In genomic region chr10:86810000-86810399, GRCm38 (mm10) we compare ENCODE assay signal across 22 mouse cellular contexts. TPM values are rescaled to one million over a fixed set of nuclear protein-coding genes. Genes with fewer than 3 reads are reported as not detected.
DNase-seq lines count a peak whose midpoint lies in the region; ATAC-seq and TF ChIP-seq lines count a peak whose summit lies in the region.
"Had no signal": no experiment of that assay in that cellular context is flagged by ENCODE, and none has a peak within 500 bp of the region (broad histone marks: within the 10 kb centered on the region; RNA-seq: fewer than 3 reads in every experiment).

No protein-coding gene starts in this region.

- H3K27me3 ChIP-seq in lung, postnatal 0 days (replicated peaks; ENCODE audit: insufficient read depth, low read length) = no peaks in the 10 kb centered on the region
- H3K27me3 ChIP-seq: hindbrain, embryonic 13.5 days; liver, embryonic 15.5 days; megakaryocyte, embryonic 14.5 days; stomach, embryonic 15.5 days had no signal

- no peak overlapping the region for H3K4me2 ChIP-seq in lung, postnatal 0 days (replicated peaks; ENCODE audit: low read depth, low read length)
- H3K4me2 ChIP-seq: hindbrain, embryonic 13.5 days; liver, embryonic 15.5 days; stomach, embryonic 15.5 days had no signal

- no peaks in the 10 kb centered on the region for H3K4me1 ChIP-seq in lung, postnatal 0 days (ENCODE audit: insufficient read depth, low read depth, low read length)
- H3K4me1 ChIP-seq: liver, embryonic 15.5 days; stomach, embryonic 15.5 days had no signal

- no peaks in the 10 kb centered on the region for H3K9me3 ChIP-seq in lung, postnatal 0 days (ENCODE audit: low read length)
- H3K9me3 ChIP-seq: G1E; heart, embryonic 10.5 days; hindbrain, embryonic 13.5 days; liver, embryonic 15.5 days; megakaryocyte, embryonic 14.5 days; stomach, embryonic 15.5 days had no signal

- TF ChIP-seq CTCF in lung, postnatal 0 days (IDR thresholded peaks at IDR 0.05) = no peak

- H3K4me3 ChIP-seq in lung, postnatal 0 days (ENCODE audit: low read depth, low read length) = no peak overlapping the region
- H3K4me3 ChIP-seq: heart, embryonic 10.5 days; hindbrain, embryonic 13.5 days; liver, embryonic 15.5 days; megakaryocyte, embryonic 14.5 days; stomach, embryonic 15.5 days had no signal

- DNase-seq in frontal cortex, postnatal 14 days (ENCODE audit: low spot score in 2 of 2) = no peak
- DNase-seq in layer of hippocampus, adult 8-10 months (ENCODE audit: low spot score in 2 of 2) = peak; percentile 56
- no peak for DNase-seq in layer of hippocampus, postnatal 36 days
- DNase-seq in brain, adult 2 months (ENCODE audit: low read depth, low spot score) = peak; percentile 83
- DNase-seq in lung, postnatal 0 days (ENCODE audit: low spot score) = no peak
- DNase-seq: heart, postnatal 14 days; lung, postnatal 14 days; spleen, adult 18-20 months had no signal

- no peaks in the 10 kb centered on the region for H3K36me3 ChIP-seq in lung, postnatal 0 days (ENCODE audit: insufficient read depth, low read length)
- H3K36me3 ChIP-seq: liver, embryonic 15.5 days; stomach, embryonic 15.5 days had no signal

- ATAC-seq in frontal cortex, adult (ENCODE audit: low TSS enrichment) = peak; percentile 76
- ATAC-seq in inflammation-experienced regulatory T-cells, adult 6 months = peak; percentile 56
- no peak for ATAC-seq in lung, postnatal 0 days
- ATAC-seq: intestine, postnatal 0 days; midbrain, embryonic 16.5 days had no signal

- TF ChIP-seq EP300 in lung, postnatal 0 days (IDR thresholded peaks at IDR 0.05) = no peak

- no peak overlapping the region for H3K9ac ChIP-seq in lung, postnatal 0 days (replicated peaks; ENCODE audit: low read depth)
- H3K9ac ChIP-seq: hindbrain, embryonic 13.5 days; liver, embryonic 15.5 days; stomach, embryonic 15.5 days had no signal

- no peak overlapping the region for H3K27ac ChIP-seq in lung, postnatal 0 days (ENCODE audit: low read length)
- H3K27ac ChIP-seq: heart, embryonic 10.5 days; hindbrain, embryonic 13.5 days; liver, embryonic 15.5 days; stomach, embryonic 15.5 days had no signal

- 89% methylated on average over 9 of the region's 9 CpGs for WGBS in lung, postnatal 0 days

RNA-seq across cellular contexts. Expression of gene Nt5dc3, which starts 31.2 kb away (rescaled TPM):
- total RNA-seq in layer of hippocampus, adult 8-10 months (2022) = 100 to 1,000 TPM; 113 to 152 (median 122) TPM
- 100 to 1,000 TPM; 133 to 138 TPM for total RNA-seq in layer of hippocampus, postnatal 36 days (2021)
- polyA plus RNA-seq in inflammation-experienced regulatory T-cells, adult 6 months (2017; shearing (Covaris generic)) = 1 to 10 TPM in 2 of 3 experiments, under 1 TPM in 1; 0.68 to 1.9 (median 1.2) TPM
- 1.2 and 1.3 TPM in 2 replicates for polyA plus RNA-seq in lung, postnatal 0 days (2015; fragmentation: Nextera tagmentation; extraction: Ambion mirVana)

RNA-seq across cellular contexts. Expression of gene Gm49358, which starts 46.2 kb away (rescaled TPM):
- total RNA-seq in layer of hippocampus, adult 8-10 months (2022) = 10 to 100 TPM; 28.9 to 57.9 (median 42.3) TPM
- total RNA-seq in layer of hippocampus, postnatal 36 days (2021) = 10 to 100 TPM; 45.5 to 45.7 TPM
- not detected for polyA plus RNA-seq in inflammation-experienced regulatory T-cells, adult 6 months (2017; shearing (Covaris generic))
- not detected in 2 replicates for polyA plus RNA-seq in lung, postnatal 0 days (2015; fragmentation: Nextera tagmentation; extraction: Ambion mirVana)
- total RNA-seq: G1E had no signal
- polyA plus RNA-seq: forebrain, embryonic 11.5 days; frontal cortex, adult 2 months; G1E; heart, embryonic 10.5 days; hindbrain, embryonic 13.5 days; intestine, postnatal 0 days; kidney, embryonic 16.5 days; liver, embryonic 15.5 days; midbrain, embryonic 16.5 days; stomach, embryonic 15.5 days; thymus, postnatal 0 days had no signal

Comparison
In these comparisons a context has a peak if more than half of its experiments do, and no peak if none do; other contexts are left out.
1. DNase-seq: peak in layer of hippocampus, adult 8-10 months (2 of 2) and brain, adult 2 months (single experiment); none in frontal cortex, postnatal 14 days (0 of 2), layer of hippocampus, postnatal 36 days (0 of 2) and lung, postnatal 0 days (single experiment).